Mouse (Mus musculus) stomach, embryonic 15.5 days (tissue): ENCODE results near the gene Olfr615. TPM values are rescaled to one million over a fixed set of nuclear protein-coding genes. Genes with fewer than 3 reads are reported as not detected.

Experiments
- microRNA-seq: library from miRNA; unstranded; fragments of <30 nt; microRNA quantifications from one replicate; pipeline ENCODE4, GENCODE M21; 2016
- polyA plus RNA-seq: library from polyadenylated mRNA; unstranded; fragments of >200 nt; fragmentation: Nextera tagmentation; extraction: Ambion mirVana; gene quantifications from 2 replicates; pipeline ENCODE4 v1.2.1, GENCODE M21; 2015

Gene Olfr615
- polyA plus RNA-seq, 1 experiment from 2014 or later: not detected

Small RNA genes lying within 50 kb of the gene (microRNA-seq; reads per million reads assigned to microRNA genes)
- gene Gm26506: not detected

Other genes with a start within 250 kb of the Olfr615 start
- gene Olfr597, start 239.8 kb upstream of the Olfr615 start, polyA plus RNA-seq: not detected in 2 replicates
- gene Olfr598, start 232.5 kb upstream of the Olfr615 start, polyA plus RNA-seq: not detected in 2 replicates
- gene Olfr599, start 220.2 kb upstream of the Olfr615 start, polyA plus RNA-seq: not detected in 2 replicates
- not detected in 2 replicates for gene Olfr600, start 206.4 kb upstream of the Olfr615 start, polyA plus RNA-seq
- not detected in 2 replicates for gene Olfr601, start 193.4 kb upstream of the Olfr615 start, polyA plus RNA-seq
- gene Olfr603, start 169.9 kb upstream of the Olfr615 start, polyA plus RNA-seq: not detected in 2 replicates
- gene Usp17lc, start 141.0 kb upstream of the Olfr615 start, polyA plus RNA-seq: not detected in 2 replicates
- not detected in 2 replicates for gene Olfr605, start 110.6 kb upstream of the Olfr615 start, polyA plus RNA-seq
- gene Olfr606, start 107.0 kb upstream of the Olfr615 start, polyA plus RNA-seq: not detected in 2 replicates
- not detected in 2 replicates for gene Olfr607, start 91.9 kb upstream of the Olfr615 start, polyA plus RNA-seq
- not detected in 2 replicates for gene Olfr608, start 86.2 kb upstream of the Olfr615 start, polyA plus RNA-seq
- gene Olfr609, start 58.0 kb upstream of the Olfr615 start, polyA plus RNA-seq: not detected in 2 replicates
- gene Olfr610, start 44.0 kb upstream of the Olfr615 start, polyA plus RNA-seq: not detected in 2 replicates
- not detected in 2 replicates for gene Olfr611, start 35.2 kb upstream of the Olfr615 start, polyA plus RNA-seq
- gene Olfr612, start 13.4 kb upstream of the Olfr615 start, polyA plus RNA-seq: not detected in 2 replicates
- not detected in 2 replicates for gene Olfr613, start 8.0 kb upstream of the Olfr615 start, polyA plus RNA-seq
- gene Olfr616, start 13.1 kb downstream of the Olfr615 start, polyA plus RNA-seq: not detected in 2 replicates
- gene Olfr617, start 17.0 kb downstream of the Olfr615 start, polyA plus RNA-seq: not detected in 2 replicates
- not detected in 2 replicates for gene Olfr618, start 34.0 kb downstream of the Olfr615 start, polyA plus RNA-seq
- gene Olfr619, start 44.5 kb downstream of the Olfr615 start, polyA plus RNA-seq: not detected in 2 replicates
- gene Olfr620, start 56.5 kb downstream of the Olfr615 start, polyA plus RNA-seq: not detected in 2 replicates
- not detected in 2 replicates for gene Olfr622, start 86.6 kb downstream of the Olfr615 start, polyA plus RNA-seq
- not detected in 2 replicates for gene Olfr623, start 107.6 kb downstream of the Olfr615 start, polyA plus RNA-seq
- gene Olfr624, start 115.1 kb downstream of the Olfr615 start, polyA plus RNA-seq: 0.03 and 0.04 TPM in 2 replicates
- not detected in 2 replicates for gene Olfr625-ps1, start 126.6 kb downstream of the Olfr615 start, polyA plus RNA-seq
- not detected in 2 replicates for gene Olfr243, start 158.6 kb downstream of the Olfr615 start, polyA plus RNA-seq
- gene Olfr628, start 174.3 kb downstream of the Olfr615 start, polyA plus RNA-seq: not detected in 2 replicates
- not detected in 2 replicates for gene Olfr629, start 188.9 kb downstream of the Olfr615 start, polyA plus RNA-seq
- gene Olfr630, start 201.3 kb downstream of the Olfr615 start, polyA plus RNA-seq: not detected in 2 replicates
- not detected in 2 replicates for gene Olfr69, start 215.5 kb downstream of the Olfr615 start, polyA plus RNA-seq
- gene Olfr68, start 223.6 kb downstream of the Olfr615 start, polyA plus RNA-seq: not detected in 2 replicates
- not detected in 2 replicates for gene Olfr67, start 235.7 kb downstream of the Olfr615 start, polyA plus RNA-seq